Mouse (Mus musculus) T-helper 17 cell (primary cell): Measurements from ENCODE around the gene Rap1gds1.

Experiments
- in situ Hi-C, 2 experiments: fragments of 300-600 bp; cut with MboI, MseI; formaldehyde crosslinking; loops; 1 replicate in 1 of 2; 2 replicates in 1 of 2; pipeline ENCODE4 v1.15.1; 2025; ENCODE audit warnings: high pct_unique_total_duplicates in 2 of 2

The Rap1gds1 gene

GRCm38 (mm10) chr3:138945516-138945915 lies 129.5 kb downstream of the Rap1gds1 start:
- in situ Hi-C loops = no loop called here

GRCm38 (mm10) chr3:138941604-138942003 lies 133.4 kb downstream of the Rap1gds1 start:
- in situ Hi-C loops = loop anchor here in 1 of 2 experiments (5.0 kb wide), 1 partner anchor 46 kb away; no protein-coding TSS in a partner anchor

- in situ Hi-C loops = no loop called here
These were observed 137.8 kb downstream of the Rap1gds1 start for GRCm38 (mm10) chr3:138937241-138937640.

GRCm38 (mm10) chr3:138936780-138937179 lies 138.2 kb downstream of the Rap1gds1 start:
- in situ Hi-C loops = no loop called here

GRCm38 (mm10) chr3:138927437-138927836 lies 147.6 kb downstream of the Rap1gds1 start:
- in situ Hi-C loops = no loop called here

- in situ Hi-C loops = no loop called here
These were observed 148.8 kb downstream of the Rap1gds1 start for GRCm38 (mm10) chr3:138926161-138926560.

GRCm38 (mm10) chr3:138918241-138918640 lies 156.8 kb downstream of the Rap1gds1 start:
- in situ Hi-C loops = loop anchor here (5.0 kb wide), 1 partner anchor 276 kb away; no protein-coding TSS in a partner anchor

- in situ Hi-C loops = loop anchor here (5.0 kb wide), 1 partner anchor 275 kb away; no protein-coding TSS in a partner anchor
These were observed 158.0 kb downstream of the Rap1gds1 start for GRCm38 (mm10) chr3:138917016-138917415.

GRCm38 (mm10) chr3:138916591-138916990 lies 158.4 kb downstream of the Rap1gds1 start:
- in situ Hi-C loops = loop anchor here (5.0 kb wide), 1 partner anchor 274 kb away; no protein-coding TSS in a partner anchor

- in situ Hi-C loops = loop anchor here (5.0 kb wide), 1 partner anchor 272 kb away; no protein-coding TSS in a partner anchor
These were observed 160.2 kb downstream of the Rap1gds1 start for GRCm38 (mm10) chr3:138914626-138915288.

GRCm38 (mm10) chr3:138912504-138912903 lies 162.5 kb downstream of the Rap1gds1 start:
- in situ Hi-C loops = no loop called here

- in situ Hi-C loops = no loop called here
These were observed 165.7 kb downstream of the Rap1gds1 start for GRCm38 (mm10) chr3:138909313-138909712.

- in situ Hi-C loops = no loop called here
These were observed 168.7 kb downstream of the Rap1gds1 start for GRCm38 (mm10) chr3:138906112-138906880.

- in situ Hi-C loops = no loop called here
These were observed 169.3 kb downstream of the Rap1gds1 start for GRCm38 (mm10) chr3:138905678-138906077.

GRCm38 (mm10) chr3:138900571-138901141 lies 174.3 kb downstream of the Rap1gds1 start:
- in situ Hi-C loops = no loop called here

GRCm38 (mm10) chr3:138898055-138898454 lies 176.9 kb downstream of the Rap1gds1 start:
- in situ Hi-C loops = no loop called here

- in situ Hi-C loops = no loop called here
These were observed 177.5 kb downstream of the Rap1gds1 start for GRCm38 (mm10) chr3:138897500-138897899.

GRCm38 (mm10) chr3:138893520-138893919 lies 181.5 kb downstream of the Rap1gds1 start:
- in situ Hi-C loops = loop anchor here in 1 of 2 experiments (5.0 kb wide), 1 partner anchor 46 kb away; no protein-coding TSS in a partner anchor

- in situ Hi-C loops = loop anchor here in 1 of 2 experiments (5.0 kb wide), 1 partner anchor 43 kb away; no protein-coding TSS in a partner anchor
These were observed 185.2 kb downstream of the Rap1gds1 start for GRCm38 (mm10) chr3:138889769-138890295.

- in situ Hi-C loops = no loop called here
These were observed 185.8 kb downstream of the Rap1gds1 start for GRCm38 (mm10) chr3:138889214-138889613.

GRCm38 (mm10) chr3:138886121-138886520 lies 188.9 kb downstream of the Rap1gds1 start:
- in situ Hi-C loops = no loop called here
